Mouse (Mus musculus) heart, adult 9 months (tissue): ENCODE measurements around the gene Pck2.

Experiments
- DNase-seq, 2 experiments: peaks; one replicate each; pipeline ENCODE4 v3.0.0; 2022; ENCODE audit warnings: low spot score in 2 of 2

The Pck2 gene

DNA sequence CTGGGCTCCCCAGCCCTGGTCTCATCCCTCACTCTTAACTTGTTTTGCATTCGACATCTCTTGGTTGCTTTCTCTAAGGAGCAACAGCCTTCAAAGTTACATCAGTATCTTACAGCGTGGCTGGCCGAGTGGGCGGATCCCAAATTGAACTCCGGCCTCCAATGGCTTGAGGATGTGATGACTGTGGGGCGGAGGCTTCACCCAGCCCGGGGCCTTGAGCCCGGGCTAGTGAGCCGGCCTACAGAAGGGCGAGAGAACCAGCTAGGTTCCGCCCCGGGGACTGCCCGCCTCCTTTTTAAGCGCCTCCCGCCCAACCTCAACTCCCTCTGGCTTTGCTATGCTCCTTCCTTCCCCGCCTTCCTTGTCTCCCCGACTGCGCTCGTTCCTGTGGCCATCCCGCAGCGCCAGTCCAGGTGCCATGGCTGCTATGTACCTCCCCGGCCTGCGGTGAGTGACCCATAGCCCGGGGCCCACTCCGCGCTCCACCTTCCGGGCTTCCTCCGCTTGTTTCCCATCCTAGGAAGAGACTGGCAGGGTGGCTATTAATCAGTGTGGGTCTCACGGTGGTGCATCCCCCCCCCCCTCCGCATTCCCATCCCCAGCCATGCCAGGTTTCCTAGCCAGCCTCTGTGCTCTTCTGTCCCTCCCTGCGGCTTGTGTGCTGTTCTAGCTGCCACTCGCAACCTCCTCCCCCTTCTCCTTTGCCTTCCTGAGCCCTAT is at the start of gene Pck2:
Gene Pck2, plus strand, starts transcription at position 200 of the 720 bp plus-strand sequence.
- DNase-seq = peak; percentile 93 to 94

- DNase-seq = peak; percentile 54 to 65
Measured at GRCm38 (mm10) chr14:55490361-55491201, 49.5 kb upstream of the Pck2 start, which contains the start of gene Carmil3. TSS of gene Carmil3 (plus strand) at chr14:55490651.

- DNase-seq = peak; percentile 54 to 56
Measured at GRCm38 (mm10) chr14:55491291-55491833, 48.7 kb upstream of the Pck2 start.

DNA sequence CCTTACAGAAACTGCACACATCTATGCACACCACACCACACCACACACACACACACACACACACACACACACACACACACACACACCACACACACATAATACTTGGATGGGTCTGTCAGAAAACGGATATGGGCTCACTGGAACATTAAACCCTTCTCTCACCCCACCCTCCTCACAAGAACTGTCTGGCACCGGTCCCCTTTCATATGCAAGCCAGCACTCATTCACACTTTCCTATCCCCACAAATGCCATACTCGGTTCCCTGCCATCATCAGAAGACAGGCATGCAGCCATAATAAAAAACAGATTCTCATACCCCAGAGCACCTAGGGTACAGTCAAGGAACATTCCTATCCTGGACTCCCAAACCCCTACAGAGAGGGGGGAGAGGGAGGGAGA is 48.0 kb upstream of the Pck2 start:
- DNase-seq = no peak

DNA sequence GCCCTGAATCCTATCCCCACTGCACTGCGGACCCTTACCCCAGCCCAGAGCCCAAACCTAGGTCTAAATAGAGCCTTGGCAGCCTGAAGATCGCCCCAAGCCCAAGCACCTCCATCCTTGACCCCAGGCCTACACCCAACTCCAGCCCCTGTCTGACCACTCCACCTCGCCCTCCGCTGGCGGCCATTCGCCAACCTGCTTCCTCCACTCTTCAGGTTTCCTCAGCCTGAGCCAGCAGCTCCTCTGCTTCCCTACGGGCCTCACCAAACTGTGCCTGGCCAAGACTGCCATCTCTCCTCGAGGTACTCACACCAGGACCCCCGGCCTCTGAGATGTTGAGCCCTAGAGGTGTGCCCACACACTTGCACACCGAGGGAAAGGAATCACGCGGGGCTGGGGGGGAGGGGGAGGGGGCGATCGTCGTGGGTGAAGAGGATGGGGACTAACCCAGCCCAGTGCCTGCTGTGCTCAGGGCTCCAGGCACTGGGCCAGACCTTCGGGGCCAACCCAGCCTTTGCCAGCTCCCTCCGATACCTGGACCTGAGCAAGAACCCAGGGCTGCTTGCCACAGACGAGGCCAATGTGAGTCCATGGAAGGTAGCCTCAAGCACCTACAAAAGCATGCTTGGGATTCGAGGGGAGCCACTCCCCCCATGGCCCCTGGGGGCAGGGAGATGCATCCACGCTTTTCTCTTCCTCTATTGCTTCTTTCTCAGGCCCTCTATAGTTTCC is 44.4 kb upstream of the Pck2 start:
- no peak for DNase-seq

GRCm38 (mm10) chr14:55496761-55497448 is 43.2 kb upstream of the Pck2 start:
- no peak for DNase-seq

DNA sequence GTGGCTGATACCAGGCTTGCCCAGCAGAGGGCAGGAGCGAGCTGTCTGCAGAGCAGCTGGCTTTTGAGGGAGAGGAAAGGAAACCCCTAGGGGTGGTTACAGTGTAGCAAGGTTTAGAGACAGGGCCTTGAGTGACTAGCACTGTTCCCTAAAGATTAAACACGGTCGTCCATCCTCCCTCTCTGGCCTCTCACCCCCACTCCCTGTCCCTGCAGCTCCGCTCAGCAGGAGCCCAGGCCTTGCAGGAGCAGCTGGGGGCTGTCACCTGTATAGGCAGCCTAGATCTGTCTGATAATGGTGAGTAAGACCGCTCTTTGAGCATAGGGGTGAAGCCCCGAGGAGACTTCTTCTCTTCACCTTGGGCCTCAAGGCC is 42.6 kb upstream of the Pck2 start:
- DNase-seq = peak; percentile 69 to 83

- DNase-seq = no peak
Measured at GRCm38 (mm10) chr14:55505612-55506011, 34.5 kb upstream of the Pck2 start.

- DNase-seq = no peak
Measured at GRCm38 (mm10) chr14:55507801-55508200, 32.3 kb upstream of the Pck2 start.

GRCm38 (mm10) chr14:55509540-55509939 is 30.5 kb upstream of the Pck2 start:
- no peak for DNase-seq

DNA sequence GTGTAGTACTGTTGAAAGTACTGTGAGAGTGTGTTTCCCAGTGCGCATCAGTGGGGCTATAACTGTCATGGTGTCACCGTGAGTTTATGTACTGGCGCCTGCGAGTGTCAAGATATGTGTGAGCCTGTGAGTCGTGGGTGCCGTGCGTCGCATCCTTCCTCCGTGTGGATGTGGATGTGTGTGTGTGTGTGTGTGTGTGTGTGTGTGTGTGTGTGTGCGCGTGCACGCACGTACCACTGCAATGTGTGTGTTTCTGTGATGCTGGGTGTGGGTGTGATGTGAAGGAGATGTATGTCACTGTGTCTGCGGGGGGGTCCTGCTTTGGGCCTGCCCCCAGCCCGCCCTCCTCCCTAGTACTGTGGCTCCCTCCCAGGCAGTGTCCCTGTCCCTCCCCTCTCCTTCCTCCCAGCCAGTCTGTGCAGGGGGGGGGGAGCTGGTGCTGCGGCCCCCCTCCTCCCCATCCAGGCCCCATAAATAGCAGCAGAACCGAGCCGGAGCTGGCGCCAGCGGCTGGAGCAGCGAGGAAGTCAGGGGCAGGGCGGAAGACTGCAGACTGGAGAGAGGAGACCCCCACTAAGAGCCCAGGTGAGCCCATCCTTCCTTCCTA is 29.8 kb upstream of the Pck2 start, which contains the start of gene Cpne6:
Gene Cpne6, plus strand, starts transcription at position 321 of the 607 bp plus-strand sequence.
- no peak for DNase-seq

DNA sequence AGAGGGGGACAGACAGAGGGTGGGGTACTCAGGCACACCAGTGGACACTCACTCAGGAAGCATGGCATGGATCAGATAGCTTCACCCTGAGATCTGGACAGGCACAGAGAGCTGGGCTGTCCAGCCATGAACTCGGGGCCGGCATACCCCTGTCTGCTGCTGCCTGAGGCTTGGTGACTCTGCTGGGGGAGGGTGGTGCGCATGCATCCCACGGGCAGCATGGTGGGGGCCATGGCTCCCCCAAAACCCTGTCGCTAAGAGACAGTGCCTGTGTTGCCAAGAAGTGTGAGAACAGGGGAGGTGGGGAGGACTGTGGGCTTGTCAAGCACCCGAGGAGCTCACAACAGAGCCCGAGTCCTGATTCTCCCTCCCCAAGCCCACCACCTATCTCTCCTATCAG is 29.0 kb upstream of the Pck2 start:
- no peak for DNase-seq

- no peak for DNase-seq
Measured at GRCm38 (mm10) chr14:55513927-55514326, 26.1 kb upstream of the Pck2 start.

DNA sequence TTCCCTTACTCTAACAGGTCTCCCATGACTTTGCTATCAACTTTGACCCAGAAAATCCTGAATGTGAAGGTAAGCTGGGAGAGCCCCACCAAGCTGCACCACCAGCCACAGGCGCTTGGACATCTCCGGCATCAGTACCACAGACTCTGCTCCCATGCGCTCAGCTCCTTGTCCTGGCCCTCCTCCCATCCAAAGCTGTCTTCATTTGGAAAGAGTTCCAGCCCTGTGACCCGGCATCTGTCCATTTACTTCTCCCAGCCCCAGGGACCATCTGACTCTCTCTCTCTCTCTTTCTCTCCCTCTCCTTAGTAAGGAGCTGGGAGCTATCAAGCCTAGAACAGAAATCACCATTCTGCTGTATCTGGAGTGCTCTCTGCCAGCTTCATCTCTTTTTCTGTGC is 24.2 kb upstream of the Pck2 start:
- no peak for DNase-seq

DNA sequence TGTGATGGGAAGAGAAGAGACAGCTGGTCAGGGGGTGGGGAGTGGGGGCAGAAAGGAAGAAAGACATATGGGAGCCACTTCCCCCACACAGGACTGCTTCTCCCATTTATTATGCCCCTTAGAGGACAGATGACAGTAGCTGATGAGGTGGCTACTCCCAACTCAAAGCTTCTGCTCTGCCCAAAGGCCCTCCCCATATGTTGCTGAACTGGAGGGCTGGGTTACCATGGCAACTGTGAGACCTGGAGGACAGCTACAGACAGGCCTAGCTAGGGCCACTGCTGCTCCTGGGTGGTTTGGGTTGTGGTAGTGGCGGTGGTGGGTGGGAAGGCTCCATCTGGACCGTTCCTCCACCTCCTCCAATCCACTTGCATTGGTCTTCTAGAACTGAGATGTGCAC is 21.2 kb upstream of the Pck2 start:
- no peak for DNase-seq

- DNase-seq = no peak
Measured at GRCm38 (mm10) chr14:55519604-55520003, 20.5 kb upstream of the Pck2 start.

GRCm38 (mm10) chr14:55520451-55521361 is 19.4 kb upstream of the Pck2 start:
- no peak for DNase-seq

DNA sequence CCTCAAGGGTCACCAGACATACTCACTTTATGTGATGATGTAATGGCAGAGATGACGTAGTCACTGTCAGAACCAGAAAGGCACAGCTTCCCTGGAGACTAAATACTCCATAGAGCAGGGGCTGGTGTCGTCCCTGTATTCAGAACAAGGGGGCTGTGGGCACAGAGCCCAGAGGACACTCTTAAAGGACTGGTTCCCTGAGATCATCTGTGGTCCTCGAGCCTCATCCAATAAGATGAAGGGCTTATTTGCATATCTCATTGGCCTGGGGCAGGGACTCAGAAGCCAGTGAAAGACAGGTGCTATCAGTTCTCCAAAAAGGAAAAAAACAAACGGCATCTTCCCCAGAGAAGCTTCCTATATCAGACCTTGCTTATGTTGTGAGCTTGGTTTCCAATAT is 16.0 kb upstream of the Pck2 start:
- no peak for DNase-seq

- DNase-seq = no peak
Measured at GRCm38 (mm10) chr14:55524785-55525184, 15.3 kb upstream of the Pck2 start, which contains the start of gene Nrl. TSS of gene Nrl (minus strand) at chr14:55524981.

DNA sequence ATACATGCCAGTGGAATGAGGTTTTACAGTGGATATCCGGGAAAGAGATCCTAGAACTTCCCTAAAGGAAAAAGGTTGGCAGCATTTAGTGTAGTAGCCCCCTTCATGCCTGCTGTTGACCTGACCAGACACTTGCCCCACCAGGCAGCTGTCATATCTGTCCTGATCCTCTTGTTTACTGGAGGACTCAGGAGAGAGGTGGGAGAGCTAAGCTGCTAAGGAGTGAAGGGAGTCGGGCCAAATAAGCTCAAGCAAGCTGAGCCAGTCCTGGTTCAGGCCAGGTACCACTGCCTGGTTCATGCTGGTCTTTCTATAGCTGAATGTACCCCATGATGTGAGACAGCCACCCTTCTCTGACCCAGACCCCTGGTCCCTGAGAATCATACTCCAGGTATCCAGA is 13.4 kb upstream of the Pck2 start:
- no peak for DNase-seq
